Mouse (Mus musculus) forebrain, embryonic 13.5 days (tissue): ENCODE results near the gene 1700034I23Rik. TPM values are rescaled to one million over a fixed set of nuclear protein-coding genes. Genes with fewer than 3 reads are reported as not detected.
A peak's percentile ranks its signal among the peaks of the same experiment; 100 is the strongest.
"Not testable (repeated sequence)": the region's sequence is repeated elsewhere in the genome, so short reads cannot be mapped to it uniquely, and the experiment has no call there.

Experiments used
- ATAC-seq: fragments of 200-750 bp; cut with Nextera tagmentation; 2 replicates; pipeline ENCODE4 v1.8.0; 2017
- H3K27ac ChIP-seq: fragments of 300-500 bp; sonication (generic); 2 replicates; pipeline ENCODE4 v1.5.1; 2015; ENCODE audit warnings: inconsistent platforms, mild to moderate bottlenecking, moderate library complexity
- H3K27me3 ChIP-seq: fragments of 300-500 bp; sonication (generic); 2 replicates; pipeline ENCODE4 v1.6.1; 2015; ENCODE audit warnings: mild to moderate bottlenecking, inconsistent platforms
- H3K36me3 ChIP-seq: fragments of 300-500 bp; sonication (generic); 2 replicates; pipeline ENCODE4 v1.6.1; 2015; ENCODE audit warnings: mild to moderate bottlenecking, inconsistent platforms; ENCODE audit not compliant: poor library complexity, severe bottlenecking
- H3K4me1 ChIP-seq: fragments of 300-500 bp; sonication (generic); 2 replicates; pipeline ENCODE4 v1.6.1; 2015; ENCODE audit warnings: inconsistent platforms
- H3K4me2 ChIP-seq: fragments of 300-500 bp; sonication (generic); 2 replicates; pipeline ENCODE4 v1.6.1; 2015; ENCODE audit warnings: inconsistent platforms, mild to moderate bottlenecking, moderate library complexity
- H3K4me3 ChIP-seq: fragments of 300-500 bp; sonication (generic); 2 replicates; pipeline ENCODE4 v1.5.1; 2015; ENCODE audit warnings: mild to moderate bottlenecking, inconsistent platforms
- H3K9ac ChIP-seq: fragments of 300-500 bp; sonication (generic); 2 replicates; pipeline ENCODE4 v1.6.1; 2015; ENCODE audit warnings: mild to moderate bottlenecking, inconsistent platforms
- H3K9me3 ChIP-seq: fragments of 300-500 bp; sonication (generic); replicated peaks from 2 replicates; pipeline ENCODE4 v1.6.1; 2016; ENCODE audit warnings: inconsistent platforms
- WGBS: fragments of 180-500 bp; shearing (Covaris S2); methylation state at CpG from one replicate; pipeline ENCODE4 v1.1.7; 2015; 5-methylcytosine and 5-hydroxymethylcytosine counted together
- polyA plus RNA-seq: library from polyadenylated mRNA; unstranded; fragments of >200 nt; fragmentation: Nextera tagmentation; extraction: Ambion mirVana; gene quantifications from 2 replicates; pipeline ENCODE4 v1.2.1, GENCODE M21; 2015

Gene 1700034I23Rik
- polyA plus RNA-seq: 0.14 and 0.38 TPM in 2 replicates

DNA sequence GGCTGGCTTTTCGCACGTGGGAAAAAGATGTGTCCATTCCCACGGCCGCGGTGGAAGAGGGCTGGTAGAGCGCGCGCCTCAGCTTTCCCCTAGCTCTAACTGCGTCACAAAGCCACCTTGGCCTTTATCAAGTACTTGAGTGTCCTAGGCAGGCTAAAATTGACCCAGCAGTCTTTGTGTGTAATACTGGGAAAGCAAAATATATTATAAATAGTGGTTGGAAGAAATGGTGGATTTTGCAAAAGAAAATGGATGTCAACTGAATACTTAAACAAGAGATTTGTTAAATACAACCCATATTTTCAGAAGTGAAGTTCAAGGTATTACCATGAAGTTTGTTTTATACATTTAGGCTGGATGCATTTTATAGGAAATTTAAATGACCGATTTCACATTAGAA, at the start of gene 1700034I23Rik:
Gene 1700034I23Rik, minus strand, starts transcription at position 101 of the 400 bp plus-strand sequence.
- WGBS: 97% methylated on average over 8 of the region's 10 CpGs
- not testable (repeated sequence) for H3K4me3 ChIP-seq, H3K9me3 ChIP-seq, H3K4me1 ChIP-seq, H3K9ac ChIP-seq, ATAC-seq, H3K4me2 ChIP-seq, H3K36me3 ChIP-seq, H3K27me3 ChIP-seq, H3K27ac ChIP-seq

GRCm38 (mm10) chr3:40951365-40951764, 49.0 kb upstream of the 1700034I23Rik start:
- Histone ChIP-seq H3K27ac (no peak overlapping the region), H3K9me3 (no peaks in the 10 kb centered on the region), H3K36me3 (no peaks in the 10 kb centered on the region), H3K4me2 (peak overlapping the region; percentile 99), H3K4me3 (peak overlapping the region; percentile 73), H3K27me3 (peaks cover 26% of the 10 kb centered on the region), H3K9ac (no peak overlapping the region), H3K4me1 (peaks cover 13% of the 10 kb centered on the region)
- no peak for ATAC-seq
- 12% methylated on average over 7 of the region's 7 CpGs for WGBS

DNA sequence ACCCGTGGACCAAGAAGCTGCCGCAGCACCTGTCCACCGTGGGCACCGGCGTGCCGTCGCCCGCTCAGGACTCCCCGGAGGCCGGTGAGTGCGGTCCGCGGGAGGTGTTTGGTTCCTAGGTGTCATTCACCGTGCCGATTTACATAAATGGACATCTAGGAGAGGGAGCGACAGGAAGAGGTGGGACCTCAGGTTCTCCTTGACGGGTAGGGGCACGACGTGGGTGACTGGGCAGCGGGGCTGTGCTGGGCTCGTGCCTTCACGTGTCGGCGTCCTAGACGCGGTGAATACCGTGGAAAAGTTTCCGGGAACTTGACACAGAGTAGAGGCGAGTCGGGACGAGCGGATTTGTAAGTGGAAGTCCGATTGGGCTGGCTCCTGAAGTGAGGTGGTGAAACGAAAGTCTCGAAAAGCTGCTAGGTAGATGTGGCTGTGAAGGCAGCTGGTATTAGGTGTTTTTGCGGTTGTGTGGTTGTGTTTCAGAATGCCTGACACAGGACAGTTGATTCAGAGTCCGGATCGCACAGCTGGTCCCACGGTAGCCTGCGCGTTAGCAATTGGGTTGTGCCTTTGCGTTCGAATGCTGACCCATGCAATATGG, 48.4 kb upstream of the 1700034I23Rik start:
- Histone ChIP-seq H3K4me2 (peak overlapping the region; percentile 99), H3K27ac (no peak overlapping the region), H3K9ac (peak overlapping the region; percentile 78), H3K4me3 (peak overlapping the region; percentile 73), H3K9me3 (no peaks in the 10 kb centered on the region), H3K4me1 (peaks cover 13% of the 10 kb centered on the region), H3K36me3 (no peaks in the 10 kb centered on the region), H3K27me3 (peaks cover 26% of the 10 kb centered on the region)
- ATAC-seq: peak; percentile 0; the same call in 1 of the 2 replicates
- under 1% methylated on average over 43 of the region's 43 CpGs for WGBS

GRCm38 (mm10) chr3:40949903-40950600, 47.7 kb upstream of the 1700034I23Rik start:
- Histone ChIP-seq H3K9me3 (no peaks in the 10 kb centered on the region), H3K9ac (peak overlapping the region; percentile 78), H3K27me3 (peaks cover 26% of the 10 kb centered on the region), H3K36me3 (no peaks in the 10 kb centered on the region), H3K4me1 (peaks cover 13% of the 10 kb centered on the region), H3K4me3 (peak overlapping the region; percentile 73), H3K27ac (peak overlapping the region; percentile 66), H3K4me2 (peak overlapping the region; percentile 99)
- peak; percentile 61 for ATAC-seq
- under 1% methylated on average over 63 of the region's 118 CpGs for WGBS

DNA sequence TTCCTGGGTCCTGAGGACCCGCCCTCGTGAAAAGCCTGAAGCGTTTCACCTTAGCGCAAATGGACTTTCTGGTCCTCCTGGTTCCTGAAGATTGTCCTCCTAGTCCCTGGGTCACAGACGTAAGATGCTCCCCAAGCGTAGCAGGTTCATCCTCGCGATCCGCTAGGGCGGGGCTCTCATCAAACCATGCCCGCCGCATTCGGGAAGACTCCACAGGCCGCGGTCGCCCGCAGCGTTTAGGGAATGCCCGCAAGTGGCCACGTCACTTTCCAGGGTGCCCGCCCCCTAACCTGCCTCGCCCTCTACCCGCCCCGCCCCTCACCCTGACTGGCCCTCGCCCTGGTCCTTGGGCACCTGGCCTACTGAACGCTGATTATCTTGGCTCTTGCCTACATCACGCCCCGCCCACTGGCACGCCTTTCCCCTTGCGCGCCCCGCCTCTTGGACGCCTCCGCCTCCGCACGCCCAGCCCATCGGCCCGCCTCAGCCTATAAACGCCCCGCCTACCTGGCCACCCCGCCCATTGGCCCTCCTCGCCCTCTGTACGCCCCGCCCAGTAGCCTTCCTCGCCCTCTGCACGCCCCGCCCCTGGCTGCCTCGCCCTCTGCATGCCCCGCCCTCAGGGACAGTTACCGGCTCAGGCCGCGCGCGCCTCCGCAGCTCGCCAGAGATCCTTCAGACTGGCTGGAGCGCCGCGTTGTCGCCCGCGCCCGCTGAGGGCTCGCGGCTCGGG, 47.0 kb upstream of the 1700034I23Rik start, which contains the start of gene Larp1b:
Gene Larp1b, plus strand, starts transcription at position 659 of the 733 bp plus-strand sequence.
- ATAC-seq: peak; percentile 95
- WGBS: under 1% methylated on average over 61 of the region's 66 CpGs

GRCm38 (mm10) chr3:40939019-40939418, 36.7 kb upstream of the 1700034I23Rik start:
- Histone ChIP-seq H3K27me3 (no peaks in the 10 kb centered on the region), H3K36me3 (peaks cover 8% of the 10 kb centered on the region), H3K9ac (no peak overlapping the region), H3K4me2 (no peak overlapping the region), H3K4me1 (no peaks in the 10 kb centered on the region), H3K9me3 (no peaks in the 10 kb centered on the region), H3K27ac (no peak overlapping the region), H3K4me3 (no peak overlapping the region)
- no peak for ATAC-seq

More for the DNA sequence above, 47.0 kb upstream of the 1700034I23Rik start, which contains the start of gene Larp1b:
- Histone ChIP-seq H3K36me3 (no peaks in the 10 kb centered on the region), H3K9ac (peak within 1 kb of the TSS; percentile 78), H3K9me3 (no peaks in the 10 kb centered on the region), H3K4me3 (peak within 1 kb of the TSS; percentile 73), H3K4me1 (peaks cover 13% of the 10 kb centered on the region), H3K27me3 (peaks cover 26% of the 10 kb centered on the region), H3K27ac (peak within 1 kb of the TSS; percentile 66), H3K4me2 (peak within 1 kb of the TSS; percentile 99)

GRCm38 (mm10) chr3:40938592-40938991, 36.2 kb upstream of the 1700034I23Rik start:
- Histone ChIP-seq H3K4me2 (no peak overlapping the region), H3K9ac (no peak overlapping the region), H3K9me3 (no peaks in the 10 kb centered on the region), H3K27ac (no peak overlapping the region), H3K27me3 (no peaks in the 10 kb centered on the region), H3K4me1 (no peaks in the 10 kb centered on the region), H3K36me3 (peaks cover 12% of the 10 kb centered on the region), H3K4me3 (no peak overlapping the region)
- no peak for ATAC-seq
- 94% methylated on average over 4 of the region's 4 CpGs for WGBS

DNA sequence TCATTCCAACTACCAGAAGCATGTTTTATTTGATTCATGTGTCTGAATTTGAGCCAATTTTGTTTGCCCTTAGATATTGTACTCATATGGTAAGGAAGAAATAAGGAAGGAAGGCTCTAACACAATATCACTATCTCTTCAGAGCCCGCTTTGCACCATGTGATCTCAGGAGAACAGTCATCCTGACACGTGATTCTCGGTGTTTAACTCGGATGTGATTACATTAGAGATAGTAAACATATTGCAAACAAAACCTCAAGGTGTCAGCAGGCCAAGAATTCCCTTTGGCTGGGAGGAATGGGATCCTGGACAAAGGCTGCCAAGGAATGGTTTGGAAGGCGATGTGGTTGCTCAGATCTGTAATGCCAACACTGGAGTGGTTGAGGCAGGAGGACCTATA, 35.8 kb upstream of the 1700034I23Rik start:
- H3K27me3 ChIP-seq: no peaks in the 10 kb centered on the region
- H3K4me1 ChIP-seq: no peaks in the 10 kb centered on the region
- no peak overlapping the region for H3K27ac ChIP-seq
- H3K36me3 ChIP-seq: peaks cover 16% of the 10 kb centered on the region
- ATAC-seq: no peak
- no peak overlapping the region for H3K9ac ChIP-seq
- H3K9me3 ChIP-seq: no peaks in the 10 kb centered on the region
- no peak overlapping the region for H3K4me2 ChIP-seq
- 94% methylated on average over 5 of the region's 5 CpGs for WGBS
- H3K4me3 ChIP-seq: no peak overlapping the region

GRCm38 (mm10) chr3:40894336-40894735, 8.0 kb downstream of the 1700034I23Rik start:
- H3K27me3 ChIP-seq, H3K36me3 ChIP-seq, ATAC-seq, H3K27ac ChIP-seq, H3K9me3 ChIP-seq: not testable (repeated sequence)
- 1% methylated on average over 18 of the region's 24 CpGs for WGBS
- Histone ChIP-seq H3K9ac (peak overlapping the region; percentile 71), H3K4me1 (peaks cover 11% of the 10 kb centered on the region), H3K4me2 (peak overlapping the region; percentile 70), H3K4me3 (peak overlapping the region; percentile 51)

GRCm38 (mm10) chr3:40893816-40894258, 8.5 kb downstream of the 1700034I23Rik start:
- not testable (repeated sequence) for H3K27me3 ChIP-seq, H3K36me3 ChIP-seq, H3K9me3 ChIP-seq
- peak overlapping the region; percentile 51 for H3K4me3 ChIP-seq
- under 1% methylated on average over 37 of the region's 38 CpGs for WGBS
- peak; percentile 100 for ATAC-seq
- peak overlapping the region; percentile 60 for H3K4me2 ChIP-seq
- H3K9ac ChIP-seq: peak overlapping the region; percentile 71
- H3K4me1 ChIP-seq: peaks cover 11% of the 10 kb centered on the region
- peak overlapping the region; percentile 59 for H3K27ac ChIP-seq

GRCm38 (mm10) chr3:40853123-40853738, 49.1 kb downstream of the 1700034I23Rik start:
- not testable (repeated sequence) for H3K9me3 ChIP-seq, ATAC-seq, H3K9ac ChIP-seq, H3K4me2 ChIP-seq, H3K27me3 ChIP-seq, H3K27ac ChIP-seq, H3K4me3 ChIP-seq, H3K4me1 ChIP-seq, H3K36me3 ChIP-seq
- 97% methylated on average over 3 of the region's 3 CpGs for WGBS
